Mouse (Mus musculus): ENCODE measurements around the gene Smg5. TPM values are rescaled to one million over a fixed set of nuclear protein-coding genes. Genes with fewer than 3 reads are reported as not detected.

The Smg5 gene
- total RNA-seq (2023): 37.7 and 55.2 TPM in 2 replicates

GRCm38 (mm10) chr3:88336058-88337013, at the start of gene Smg5, which contains the start of gene Tmem79:
Smg5 (plus strand) TSS chr3:88336260.
Tmem79 (minus strand) TSS chr3:88336148.

GRCm38 (mm10) chr3:88287110-88287509, 49.0 kb upstream of the Smg5 start, which contains the start of gene Gm38392:
Gm38392 (minus strand) TSS chr3:88287210.

GRCm38 (mm10) chr3:88296561-88297318, 39.3 kb upstream of the Smg5 start, which contains the start of the genes Tsacc and Cct3:
Tsacc (minus strand) TSS chr3:88296999.
Cct3 (plus strand) TSS chr3:88297116.

GRCm38 (mm10) chr3:88324951-88325405, 11.1 kb upstream of the Smg5 start, which contains the start of gene Glmp:
Glmp (plus strand) TSS chr3:88325023.

GRCm38 (mm10) chr3:88364337-88364736, 28.3 kb downstream of the Smg5 start, which contains the start of gene Paqr6:
Paqr6 (plus strand) TSS chr3:88364584.

GRCm38 (mm10) chr3:88372643-88373042, 36.6 kb downstream of the Smg5 start, which contains the start of gene Bglap3:
Bglap3 (minus strand) TSS chr3:88372743.

GRCm38 (mm10) chr3:88378599-88378998, 42.5 kb downstream of the Smg5 start, which contains the start of gene Bglap2:
Bglap2 (minus strand) TSS chr3:88378699.

GRCm38 (mm10) chr3:88384364-88384763, 48.3 kb downstream of the Smg5 start, which contains the start of gene Bglap:
Bglap (minus strand) TSS chr3:88384464.

GRCm38 (mm10) chr3:88409741-88410644, 73.9 kb downstream of the Smg5 start, which contains the start of gene Pmf1:
Pmf1 (minus strand) TSS chr3:88410331.

Other genes with a start within 250 kb of the Smg5 start
- gene Mef2d, start 193.9 kb upstream of the Smg5 start, total RNA-seq (2023): 110 and 174 TPM in 2 replicates
- gene Rhbg, start 81.6 kb upstream of the Smg5 start, total RNA-seq (2023): not detected in 2 replicates
- not detected in 2 replicates for gene Gm38392, start 49.0 kb upstream of the Smg5 start, total RNA-seq (2023)
- gene Tsacc, start 39.3 kb upstream of the Smg5 start, total RNA-seq (2023): 0.75 TPM in 1 of 2 replicates, not detected in the other
- gene Cct3, start 39.1 kb upstream of the Smg5 start, total RNA-seq (2023): 51.4 and 56.4 TPM in 2 replicates
- gene Glmp, start 11.2 kb upstream of the Smg5 start, total RNA-seq (2023): 109 and 122 TPM in 2 replicates
- 0.52 and 1.1 TPM in 2 replicates for gene Tmem79, start 112 bp upstream of the Smg5 start, total RNA-seq (2023)
- 1.3 TPM in 1 of 2 replicates, not detected in the other for gene Paqr6, start 28.3 kb downstream of the Smg5 start, total RNA-seq (2023)
- gene Bglap3, start 36.5 kb downstream of the Smg5 start, total RNA-seq (2023): 6.0 and 6.1 TPM in 2 replicates
- 6.0 and 6.9 TPM in 2 replicates for gene Bglap2, start 42.4 kb downstream of the Smg5 start, total RNA-seq (2023)
- gene Bglap, start 48.2 kb downstream of the Smg5 start, total RNA-seq (2023): 19.5 and 34.7 TPM in 2 replicates
- 55.0 and 71.6 TPM in 2 replicates for gene Pmf1, start 74.1 kb downstream of the Smg5 start, total RNA-seq (2023)
- gene Slc25a44, start 88.9 kb downstream of the Smg5 start, total RNA-seq (2023): 34.1 and 35.1 TPM in 2 replicates
- gene Sema4a, start 124.9 kb downstream of the Smg5 start, total RNA-seq (2023): 357 and 388 TPM in 2 replicates
- 14.9 and 16.9 TPM in 2 replicates for gene Lmna, start 173.7 kb downstream of the Smg5 start, total RNA-seq (2023)
- 0.06 and 0.11 TPM in 2 replicates for gene Mex3a, start 196.1 kb downstream of the Smg5 start, total RNA-seq (2023)
- gene Rab25, start 212.0 kb downstream of the Smg5 start, total RNA-seq (2023): not detected in 2 replicates
- gene Lamtor2, start 216.8 kb downstream of the Smg5 start, total RNA-seq (2023): 59.0 and 70.5 TPM in 2 replicates
- 12.2 and 13.7 TPM in 2 replicates for gene Ubqln4, start 217.5 kb downstream of the Smg5 start, total RNA-seq (2023)
- gene Ssr2, start 239.6 kb downstream of the Smg5 start, total RNA-seq (2023): 63.9 and 72.3 TPM in 2 replicates

Data from neutrophil, adult 65 days (primary cell).